ENCODE assay signal across 12 mouse cellular contexts in genomic region chr10:60290026-60290738, GRCm38 (mm10). TPM values are rescaled to one million over a fixed set of nuclear protein-coding genes. Genes with fewer than 3 reads are reported as not detected.
A peak's percentile ranks its signal among the peaks of the same experiment; 100 is the strongest.
DNase-seq lines count a peak whose midpoint lies in the region; ATAC-seq and TF ChIP-seq lines count a peak whose summit lies in the region.
"Had no signal": no experiment of that assay in that cellular context is flagged by ENCODE, and none has a peak within 500 bp of the region (broad histone marks: within the 10 kb centered on the region; RNA-seq: fewer than 3 reads in every experiment).

No protein-coding gene starts in this region.

- H3K4me2 ChIP-seq in kidney, embryonic 15.5 days, result no peak overlapping the region
- peak overlapping the region; percentile 75 for H3K4me2 ChIP-seq in CH12.LX (ENCODE audit: insufficient read depth, low read depth, poor library complexity, severe bottlenecking)
- peak overlapping the region; percentile 46 for H3K4me2 ChIP-seq in liver, embryonic 15.5 days

- no peaks in the 10 kb centered on the region for H3K9me3 ChIP-seq in kidney, embryonic 15.5 days (replicated peaks)
- H3K9me3 ChIP-seq in CH12.LX (replicated peaks; ENCODE audit: low read length), result no peaks in the 10 kb centered on the region
- no peaks in the 10 kb centered on the region for H3K9me3 ChIP-seq in liver, embryonic 15.5 days (replicated peaks)

- no peak overlapping the region for H3K4me3 ChIP-seq in kidney, embryonic 15.5 days (replicated peaks)
- H3K4me3 ChIP-seq in CH12.LX (replicated peaks in 1 of 3; ENCODE audit: low read depth in 2 of 3, low read length in 2 of 3, poor library complexity in 1 of 3), result no peak overlapping the region
- 0 out of 2 replicates have a peak overlapping the region, but pooled peaks have one; percentile 0 for H3K4me3 ChIP-seq in liver, embryonic 15.5 days (replicated peaks)
- H3K4me3 ChIP-seq: myocyte had no signal

- TF ChIP-seq EP300 in CH12.LX (IDR thresholded peaks at IDR 0.05; ENCODE audit: low read length), result peak; percentile 69

- in situ Hi-C loops in CH12.LX (cut with MboI; ENCODE audit: low pct_ligation_motif_present, low pct_unique_long_range_greater_than_20kb, low sequenced_read_pairs), result no loop called here

- dilution Hi-C loops in CH12.LX (cut with MboI; ENCODE audit: extremely low pct_ligation_motif_present, extremely low pct_unique_long_range_greater_than_20kb, low sequenced_read_pairs), result no loop called here

- H3K36me3 ChIP-seq in kidney, embryonic 15.5 days, result peaks cover 30% of the 10 kb centered on the region
- H3K36me3 ChIP-seq in CH12.LX (replicated peaks in 1 of 2; ENCODE audit: control insufficient read depth in 1 of 2, insufficient read depth in 1 of 2, low read length in 1 of 2), result peaks cover 41 to 62% of the 10 kb centered on the region in 2 experiments
- H3K36me3 ChIP-seq in liver, embryonic 15.5 days (replicated peaks), result peaks cover 37% of the 10 kb centered on the region

- TF ChIP-seq CTCF in CH12.LX (conservative IDR thresholded peaks at IDR 0.05 in 1 of 2, IDR thresholded peaks at IDR 0.05 in 1 of 2; ENCODE audit: low read depth in 2 of 2, low read length in 2 of 2), result no peak

- ATAC-seq in kidney, embryonic 15.5 days (replicated peaks; ENCODE audit: low FRiP score), result no peak
- ATAC-seq in activated CD4-positive, CD25-positive, alpha-beta regulatory T cell, adult 4 months, result peak; percentile 19
- ATAC-seq in liver, embryonic 15.5 days (ENCODE audit: insufficient read depth), result peak; percentile 30; the same call in 1 of the 2 replicates

- TF ChIP-seq RAD21 in CH12.LX (IDR thresholded peaks at IDR 0.05; ENCODE audit: low read depth, low read length), result no peak

- H3K4me1 ChIP-seq in kidney, embryonic 15.5 days, result peaks cover 51% of the 10 kb centered on the region
- H3K4me1 ChIP-seq in CH12.LX (ENCODE audit: control insufficient read depth in 1 of 2, insufficient read depth in 2 of 2), result peaks cover 52 to 73% of the 10 kb centered on the region in 2 experiments
- H3K4me1 ChIP-seq in liver, embryonic 15.5 days (replicated peaks), result peaks cover 62% of the 10 kb centered on the region

- no peak overlapping the region for H3K9ac ChIP-seq in kidney, embryonic 15.5 days
- H3K9ac ChIP-seq in CH12.LX (ENCODE audit: insufficient read depth, low read depth), result 0 out of 2 replicates have a peak overlapping the region, but pooled peaks have one; percentile 7
- H3K9ac ChIP-seq in liver, embryonic 15.5 days, result no peak overlapping the region

- 34% methylated on average over 7 of the region's 7 CpGs for WGBS in kidney, embryonic 15.5 days
- WGBS in liver, embryonic 15.5 days (ENCODE audit: insufficient replicate concordance), result 10% methylated on average over 7 of the region's 7 CpGs

- no peak for DNase-seq in kidney, adult 18-20 months
- DNase-seq in CH12.LX (ENCODE audit: extremely low read depth), result peak; percentile 62
- no peak for DNase-seq in ovary, postnatal 36 days (ENCODE audit: low spot score)
- no peak for DNase-seq in ovary, postnatal 10 days (ENCODE audit: low spot score)
- no peak for DNase-seq in adrenal gland, adult 2 months
- DNase-seq: cerebellum, adult 8-10 months; lung, adult 2 months; right cerebral cortex, postnatal 25 days had no signal

- H3K27ac ChIP-seq in kidney, embryonic 15.5 days, result peak overlapping the region; percentile 7; the same call in 1 of the 2 replicates
- peak overlapping the region; percentile 55 for H3K27ac ChIP-seq in CH12.LX (ENCODE audit: insufficient read depth, low read depth)
- H3K27ac ChIP-seq in liver, embryonic 15.5 days (replicated peaks), result peak overlapping the region; percentile 48; the same call in 1 of the 2 replicates

- no peak for TF ChIP-seq POLR2A in CH12.LX (IDR thresholded peaks at IDR 0.05; ENCODE audit: low read depth, low read length)

- H3K79me2 ChIP-seq in CH12.LX (replicated peaks; ENCODE audit: control insufficient read depth, extremely low read depth, insufficient read depth, poor library complexity, severe bottlenecking), result peaks cover 73% of the 10 kb centered on the region

- no peaks in the 10 kb centered on the region for H3K27me3 ChIP-seq in kidney, embryonic 15.5 days
- H3K27me3 ChIP-seq in CH12.LX (replicated peaks), result no peaks in the 10 kb centered on the region
- H3K27me3 ChIP-seq in liver, embryonic 15.5 days, result no peaks in the 10 kb centered on the region

TF ChIP-seq in CH12.LX, 34 proteins besides CTCF, POLR2A, EP300 and RAD21:
- no peak for TF ChIP-seq JUND (conservative IDR thresholded peaks at IDR 0.05; ENCODE audit: low read depth, low read length)
- TF ChIP-seq MEF2A (IDR thresholded peaks at IDR 0.05; ENCODE audit: borderline replicate concordance, low read depth, low read length), result peak; percentile 44; the same call in 1 of the 2 replicates
- TF ChIP-seq SMC3 (IDR thresholded peaks at IDR 0.05; ENCODE audit: low read depth, low read length), result no peak
- no peak for TF ChIP-seq NRF1 (IDR thresholded peaks at IDR 0.05; ENCODE audit: low read depth, low read length)
- TF ChIP-seq CHD2 (IDR thresholded peaks at IDR 0.05; ENCODE audit: low read length), result peak; percentile 37; the same call in 1 of the 2 replicates
- no peak for TF ChIP-seq PAX5 (IDR thresholded peaks at IDR 0.05; ENCODE audit: low read length)
- no peak for TF ChIP-seq USF1 (IDR thresholded peaks at IDR 0.05; ENCODE audit: low read depth, low read length)
- no peak for TF ChIP-seq CHD1 (IDR thresholded peaks at IDR 0.05; ENCODE audit: low read depth, low read length)
- peak; percentile 54 for TF ChIP-seq IRF4 (IDR thresholded peaks at IDR 0.05; ENCODE audit: low read depth, low read length)
- 0 out of 2 replicates have a peak, but pooled peaks have one; percentile 15 for TF ChIP-seq SIN3A (IDR thresholded peaks at IDR 0.05; ENCODE audit: low read length)
- TF ChIP-seq JUN (IDR thresholded peaks at IDR 0.05; ENCODE audit: insufficient read depth, low read depth, low read length), result no peak
- TF ChIP-seq HCFC1 (IDR thresholded peaks at IDR 0.05; ENCODE audit: low read depth, low read length), result no peak
- no peak for TF ChIP-seq UBTF (IDR thresholded peaks at IDR 0.05; ENCODE audit: low read depth, low read length)
- peak; percentile 45; the same call in 1 of the 2 replicates for TF ChIP-seq TCF12 (IDR thresholded peaks at IDR 0.05; ENCODE audit: low read depth, low read length)
- TF ChIP-seq ZKSCAN1 (IDR thresholded peaks at IDR 0.05; ENCODE audit: borderline replicate concordance, low read depth, low read length), result no peak
- TF ChIP-seq ZNF384 (IDR thresholded peaks at IDR 0.05; ENCODE audit: low read depth, low read length), result no peak
- no peak for TF ChIP-seq TBP (conservative IDR thresholded peaks at IDR 0.05; ENCODE audit: low read depth, low read length)
- peak; percentile 39 for TF ChIP-seq ETS1 (conservative IDR thresholded peaks at IDR 0.05; ENCODE audit: low read depth, low read length)
- TF ChIP-seq ELF1 (IDR thresholded peaks at IDR 0.05; ENCODE audit: low read depth, low read length), result no peak
- TF ChIP-seq BHLHE40 (IDR thresholded peaks at IDR 0.05; ENCODE audit: low read depth, low read length), result peak; percentile 88
- TF ChIP-seq ZC3H11A (IDR thresholded peaks at IDR 0.05; ENCODE audit: low read depth, low read length), result no peak

RNA-seq across cellular contexts. Expression of gene Psap, which starts 12.8 kb away (rescaled TPM):
- polyA plus RNA-seq in kidney, embryonic 15.5 days (2015; fragmentation: Nextera tagmentation; extraction: Ambion mirVana), result 132 and 162 TPM in 2 replicates
- 300 and 318 TPM in 2 replicates for total RNA-seq in CH12.LX (2012; rRNA removed)
- 223 and 251 TPM in 2 replicates for total RNA-seq in CH12.LX (2014; rRNA removed)
- polyA plus RNA-seq in CH12.LX (2012; ENCODE audit: insufficient read length, low read depth), result 465 and 470 TPM in 2 replicates
- 100 to 1,000 TPM in 1 of 2 experiments, 10 to 100 TPM in 1; 95.5 to 199 TPM for polyA plus RNA-seq in activated CD4-positive, CD25-positive, alpha-beta regulatory T cell, adult 4 months (2017; shearing (Covaris generic))
- polyA plus RNA-seq in liver, embryonic 15.5 days (2015; fragmentation: Nextera tagmentation; extraction: Ambion mirVana), result 73.5 and 76.0 TPM in 2 replicates
- 1,000 to 10,000 TPM; 1,081 to 1,299 TPM for total RNA-seq in adrenal gland, adult 2 months (2021)
- polyA plus RNA-seq in adrenal gland, adult 2 months (2012; rRNA removed), result 1,236 and 1,342 TPM in 2 replicates

RNA-seq across cellular contexts. Expression of gene Vsir, which starts 56.5 kb away (rescaled TPM):
- polyA plus RNA-seq in kidney, embryonic 15.5 days (2015; fragmentation: Nextera tagmentation; extraction: Ambion mirVana), result 3.9 and 4.2 TPM in 2 replicates
- 9.5 and 10.5 TPM in 2 replicates for total RNA-seq in CH12.LX (2012; rRNA removed)
- 5.5 and 6.3 TPM in 2 replicates for total RNA-seq in CH12.LX (2014; rRNA removed)
- 3.6 and 4.7 TPM in 2 replicates for polyA plus RNA-seq in CH12.LX (2012; ENCODE audit: insufficient read length, low read depth)
- polyA plus RNA-seq in activated CD4-positive, CD25-positive, alpha-beta regulatory T cell, adult 4 months (2017; shearing (Covaris generic)), result 100 to 1,000 TPM; 182 to 186 TPM
- 11.0 and 11.4 TPM in 2 replicates for polyA plus RNA-seq in liver, embryonic 15.5 days (2015; fragmentation: Nextera tagmentation; extraction: Ambion mirVana)
- 10 to 100 TPM; 19.2 to 20.2 TPM for total RNA-seq in adrenal gland, adult 2 months (2021)
- 25.1 and 27.7 TPM in 2 replicates for polyA plus RNA-seq in adrenal gland, adult 2 months (2012; rRNA removed)
